Mouse (Mus musculus) retina, adult 2 months (tissue): ENCODE data around the gene Mfrp.
"Not testable (repeated sequence)": the region's sequence is repeated elsewhere in the genome, so short reads cannot be mapped to it uniquely, and the experiment has no call there.

ENCODE experiments used
- DNase-seq: peaks from one replicate; pipeline ENCODE4 v3.0.0-alpha.2; 2012; ENCODE audit warnings: low read depth, low spot score

Mfrp gene

DNA sequence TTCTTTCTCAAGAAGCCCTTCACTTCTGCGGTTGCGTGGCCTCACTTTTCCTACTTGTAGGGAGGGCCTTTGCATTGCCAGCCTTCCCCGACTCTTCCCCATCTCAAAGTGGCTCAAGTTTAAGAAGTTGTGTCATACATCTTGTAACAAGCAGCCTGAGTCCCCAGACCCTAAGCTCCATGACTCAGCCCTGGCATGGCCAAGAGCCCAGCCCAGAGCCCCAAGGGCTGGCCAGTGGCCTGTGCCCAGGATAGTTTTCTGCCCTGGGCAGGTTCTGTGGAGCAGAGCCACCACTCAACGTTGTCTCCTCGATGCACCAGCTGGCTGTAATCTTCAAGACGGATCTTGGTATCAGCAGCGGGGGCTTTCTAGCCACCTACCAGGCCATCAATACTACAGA, 3.4 kb downstream of the Mfrp start:
- no peak for DNase-seq

DNA sequence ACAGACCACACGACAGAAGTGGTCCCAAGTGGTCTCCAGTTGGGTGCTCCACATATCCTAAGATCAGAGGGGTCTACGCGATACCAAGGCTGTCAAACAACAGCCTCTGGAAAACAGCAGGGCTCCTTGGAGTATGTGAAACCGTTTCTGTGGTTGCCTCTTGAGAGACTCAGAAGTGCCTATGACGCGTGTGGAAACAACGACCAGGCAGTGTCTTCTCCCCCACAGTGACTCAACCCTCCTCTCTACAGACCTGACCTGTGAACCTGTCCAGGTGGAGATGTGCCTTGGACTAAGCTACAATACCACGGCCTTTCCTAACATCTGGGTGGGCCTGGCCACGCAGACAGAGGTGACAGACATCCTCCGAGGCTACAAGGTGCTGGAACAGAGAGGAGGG, 4.3 kb downstream of the Mfrp start:
- DNase-seq: no peak

DNA sequence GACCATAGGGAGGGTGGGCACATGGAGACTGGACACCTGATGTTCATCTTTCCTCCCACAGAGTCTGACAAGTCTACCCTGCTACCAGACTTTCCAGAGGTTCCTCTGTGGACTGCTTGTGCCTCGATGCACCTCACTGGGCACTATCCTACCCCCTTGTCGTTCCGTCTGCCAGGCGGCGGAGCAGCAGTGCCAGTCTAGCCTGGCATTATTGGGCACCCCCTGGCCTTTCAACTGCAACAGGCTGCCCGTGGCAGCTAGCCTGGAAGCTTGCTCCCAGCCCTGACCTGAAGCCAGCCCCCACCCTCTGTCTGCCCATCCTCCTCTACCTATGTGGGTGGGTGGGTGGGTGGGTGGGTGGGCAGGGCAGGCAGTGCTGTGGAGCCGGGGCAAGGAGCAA, 4.7 kb downstream of the Mfrp start:
- no peak for DNase-seq

DNA sequence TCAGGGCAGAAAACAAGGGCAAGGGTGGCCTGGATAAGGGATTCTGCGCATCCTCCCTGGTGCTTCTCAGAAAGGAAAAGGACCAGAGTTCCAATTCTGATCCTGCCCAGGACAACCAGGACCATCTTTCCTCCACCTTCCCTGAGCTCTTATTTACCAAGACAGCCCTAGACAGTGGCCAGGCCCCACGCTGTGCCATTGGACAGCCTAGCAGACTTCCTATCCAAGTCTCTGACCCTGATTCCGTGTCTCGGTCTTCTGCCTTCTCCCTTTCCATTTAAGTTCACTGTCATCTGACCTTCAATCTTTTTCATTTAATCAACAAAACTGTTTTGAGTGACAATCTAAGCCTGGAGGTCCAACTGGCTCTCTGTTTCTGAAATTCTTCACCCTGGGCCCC, 5.1 kb downstream of the Mfrp start:
- DNase-seq: no peak

DNA sequence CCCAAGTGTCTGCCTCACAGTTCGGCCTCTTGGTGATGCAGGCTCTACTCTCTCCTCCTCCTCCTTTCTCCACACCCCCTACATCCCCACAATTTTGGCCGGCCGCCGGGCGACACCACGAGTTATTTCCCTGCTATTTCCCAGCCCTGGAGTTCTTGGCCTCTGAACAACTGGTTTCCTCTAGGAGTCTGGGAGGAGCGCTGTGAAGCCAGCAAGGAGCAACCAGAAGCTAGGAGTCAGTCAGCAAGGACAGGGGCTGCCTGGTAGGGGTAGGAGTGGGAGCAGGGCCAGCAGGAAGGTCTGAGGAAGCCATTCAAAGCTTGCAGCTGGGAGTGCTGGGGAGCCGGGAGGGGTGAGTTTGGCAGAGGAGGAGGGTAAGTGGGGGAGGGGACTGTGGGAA, 5.6 kb downstream of the Mfrp start, which contains the start of gene C1qtnf5:
Gene C1qtnf5, plus strand, starts transcription at position 136 of the 400 bp plus-strand sequence.
- DNase-seq: no peak

DNA sequence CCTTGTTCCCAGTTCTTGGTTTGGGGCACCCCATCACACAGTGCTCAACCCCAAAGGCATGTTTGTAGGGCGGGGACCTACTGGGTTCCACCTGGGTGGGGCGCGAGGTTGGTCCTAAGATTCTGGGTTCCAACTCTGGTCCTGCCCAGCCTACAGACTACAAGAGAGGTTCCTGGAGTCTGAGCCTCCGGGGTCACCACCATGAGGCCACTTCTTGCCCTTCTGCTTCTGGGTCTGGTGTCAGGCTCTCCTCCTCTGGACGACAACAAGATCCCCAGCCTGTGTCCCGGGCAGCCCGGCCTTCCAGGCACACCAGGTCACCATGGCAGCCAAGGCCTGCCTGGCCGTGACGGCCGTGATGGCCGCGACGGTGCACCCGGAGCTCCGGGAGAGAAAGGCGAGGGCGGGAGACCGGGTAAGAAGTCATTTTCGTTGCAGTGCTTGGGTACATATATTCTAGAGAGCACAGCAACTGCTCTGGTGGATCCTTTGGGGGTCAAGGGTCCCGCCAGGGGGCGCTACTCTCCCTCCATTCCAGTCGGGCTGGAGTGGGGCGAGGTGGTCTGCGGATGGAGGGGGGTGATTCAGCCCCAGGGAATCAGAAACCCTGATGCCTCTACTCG, 6.1 kb downstream of the Mfrp start:
- no peak for DNase-seq

DNA sequence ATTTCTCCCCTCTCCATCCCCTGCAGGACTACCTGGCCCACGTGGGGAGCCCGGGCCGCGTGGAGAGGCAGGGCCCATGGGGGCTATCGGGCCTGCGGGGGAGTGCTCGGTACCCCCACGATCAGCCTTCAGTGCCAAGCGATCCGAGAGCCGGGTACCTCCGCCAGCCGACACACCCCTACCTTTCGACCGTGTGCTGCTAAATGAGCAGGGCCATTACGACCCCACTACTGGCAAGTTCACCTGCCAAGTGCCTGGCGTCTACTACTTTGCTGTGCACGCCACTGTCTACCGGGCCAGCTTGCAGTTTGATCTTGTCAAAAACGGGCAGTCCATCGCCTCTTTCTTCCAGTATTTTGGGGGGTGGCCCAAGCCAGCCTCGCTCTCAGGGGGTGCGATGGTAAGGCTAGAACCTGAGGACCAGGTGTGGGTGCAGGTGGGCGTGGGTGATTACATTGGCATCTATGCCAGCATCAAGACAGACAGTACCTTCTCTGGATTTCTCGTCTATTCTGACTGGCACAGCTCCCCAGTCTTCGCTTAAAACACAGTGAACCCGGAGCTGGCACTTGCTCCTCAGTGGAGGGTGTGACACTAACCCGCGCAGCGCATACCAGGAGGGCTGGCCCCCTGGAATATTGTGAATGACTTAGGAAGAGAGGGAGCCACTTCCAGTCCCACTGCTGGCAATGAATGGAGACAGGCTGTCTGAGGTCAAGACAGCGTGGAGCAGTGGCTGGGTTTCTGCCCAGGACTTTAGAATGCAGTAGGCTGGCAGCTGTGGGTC, 6.9 kb downstream of the Mfrp start:
- no peak for DNase-seq

DNA sequence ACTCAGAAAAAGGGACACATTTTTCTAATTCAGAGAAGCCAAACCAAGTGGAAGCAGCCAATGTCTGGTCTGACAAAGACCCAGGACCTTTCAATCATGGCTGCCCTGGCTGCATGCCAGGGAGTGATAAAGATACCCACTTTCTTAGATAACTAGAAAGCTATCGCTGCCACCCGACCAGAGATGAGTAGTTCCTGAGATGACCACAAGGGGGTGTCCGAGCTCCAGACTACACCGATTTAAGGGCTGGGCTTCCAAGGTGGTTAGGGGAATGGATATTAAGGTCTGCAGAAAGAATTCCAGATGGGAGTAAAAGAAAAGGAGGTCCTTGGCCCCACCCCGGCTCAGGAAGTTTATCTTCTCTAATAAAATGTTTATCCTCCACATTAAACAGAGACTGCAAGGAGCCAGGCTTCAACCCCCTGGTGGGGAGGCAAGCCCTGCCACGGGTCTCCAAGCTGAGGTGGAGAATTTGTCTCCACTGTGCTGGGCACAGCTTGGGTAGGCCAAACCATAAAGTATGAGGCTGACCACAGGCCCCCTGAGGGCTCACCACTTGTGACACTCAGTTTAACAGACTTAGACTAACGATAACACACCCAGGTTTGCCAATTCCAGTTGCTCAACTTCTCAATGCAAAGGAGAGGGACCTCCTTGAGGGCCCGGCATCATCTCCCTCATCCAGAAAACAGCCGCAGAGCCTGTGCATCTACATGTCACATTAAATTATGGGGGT, 8.0 kb downstream of the Mfrp start:
- no peak for DNase-seq

DNA sequence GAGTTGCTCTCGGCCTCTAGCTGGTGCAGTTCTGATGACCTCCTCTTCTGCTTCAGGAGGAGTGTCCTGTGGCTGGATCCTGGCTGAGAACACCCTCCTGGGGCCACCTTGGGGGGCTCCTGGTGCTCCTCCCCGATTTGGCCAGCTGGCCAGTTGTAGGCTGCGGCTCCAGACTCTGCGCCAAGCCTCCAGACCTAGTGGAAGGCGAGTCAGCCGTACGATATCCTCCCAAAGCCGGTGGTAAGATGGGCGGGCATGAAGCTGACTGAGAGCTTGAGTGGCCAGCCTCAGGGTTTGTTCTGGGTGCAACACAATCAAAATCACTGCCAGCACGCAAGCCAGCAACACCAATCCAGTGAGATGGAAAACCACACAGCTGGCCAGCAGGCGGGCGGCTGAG, 10.4 kb downstream of the Mfrp start:
- DNase-seq: not testable (repeated sequence)

DNA sequence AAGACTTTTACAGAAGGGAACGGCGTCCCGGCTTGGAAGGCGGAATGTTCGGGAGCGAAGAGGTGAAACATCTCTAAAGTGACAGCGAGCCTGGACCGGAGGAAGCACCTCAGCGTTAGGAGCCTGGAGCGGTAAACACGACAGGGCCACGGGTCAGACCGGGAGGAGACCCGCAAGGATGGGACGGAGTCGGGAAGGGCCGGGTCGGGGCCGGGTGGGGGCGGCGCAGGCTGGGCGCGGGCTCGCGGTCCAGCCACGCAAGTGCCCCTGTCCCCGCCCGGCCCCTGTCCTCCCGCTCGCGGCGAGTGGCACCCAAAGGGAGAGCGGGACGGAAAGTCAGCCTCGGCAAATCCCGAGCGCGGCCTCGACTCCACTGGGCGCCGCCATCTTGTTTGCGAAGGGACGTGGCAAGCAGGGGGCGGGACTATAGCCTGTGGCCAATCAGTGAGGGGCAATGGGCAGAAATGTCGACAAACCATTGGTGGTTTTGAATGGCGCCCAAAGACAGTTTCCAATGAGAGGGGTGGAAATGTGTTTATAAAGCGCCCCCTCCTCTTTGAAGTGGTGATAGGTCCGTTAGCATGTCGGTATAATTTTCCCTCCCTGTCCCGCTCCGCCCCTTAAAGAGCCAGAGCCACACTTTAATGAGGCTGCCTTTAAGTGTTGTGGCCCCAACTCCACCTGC, 11.7 kb downstream of the Mfrp start, which contains the start of the genes Gm49380 and Rnf26:
Gene Gm49380, minus strand, starts transcription at position 396 of the 685 bp plus-strand sequence.
Gene Rnf26, minus strand, starts transcription at position 413 of the 685 bp plus-strand sequence.
- DNase-seq: peak; percentile 96

DNA sequence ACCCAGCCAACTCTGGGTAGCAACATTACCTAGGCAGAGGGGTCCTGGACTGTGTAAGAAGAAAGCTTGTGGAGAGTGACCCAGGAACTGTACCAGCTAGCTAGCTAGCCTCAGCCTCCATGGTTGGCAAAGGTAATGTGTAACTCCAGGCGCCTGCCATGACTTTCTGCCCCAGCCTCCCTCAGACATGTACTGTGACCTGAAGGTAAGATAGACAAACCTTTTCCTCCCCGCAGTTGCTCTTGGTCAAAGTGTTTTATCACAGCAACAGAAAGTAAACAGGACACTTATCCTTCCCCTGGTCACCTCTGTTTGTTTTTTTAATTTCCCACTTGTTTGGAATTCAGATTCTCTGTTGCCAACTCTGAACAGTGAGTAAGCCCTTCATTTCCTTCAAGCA, 12.9 kb downstream of the Mfrp start:
- no peak for DNase-seq

DNA sequence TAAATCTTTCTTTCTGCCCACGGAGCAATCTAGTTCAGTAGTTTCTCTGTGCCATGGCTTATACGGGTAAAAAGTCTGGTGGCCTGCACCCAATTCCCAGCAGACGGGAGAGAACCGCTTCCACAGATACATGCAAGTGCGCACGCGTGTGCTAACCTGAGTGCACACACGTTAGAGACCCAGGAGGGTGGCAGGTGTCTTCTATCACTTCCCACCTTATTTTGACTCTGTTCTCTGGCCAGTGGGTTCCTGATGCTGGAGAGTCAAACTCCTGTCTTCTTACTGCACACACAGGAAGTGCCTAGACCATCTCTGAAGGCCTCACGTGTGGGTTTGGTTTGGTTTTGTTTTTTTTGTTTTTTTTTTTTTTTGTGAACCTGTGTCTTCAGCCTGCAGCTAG, 14.1 kb downstream of the Mfrp start:
- DNase-seq: no peak

DNA sequence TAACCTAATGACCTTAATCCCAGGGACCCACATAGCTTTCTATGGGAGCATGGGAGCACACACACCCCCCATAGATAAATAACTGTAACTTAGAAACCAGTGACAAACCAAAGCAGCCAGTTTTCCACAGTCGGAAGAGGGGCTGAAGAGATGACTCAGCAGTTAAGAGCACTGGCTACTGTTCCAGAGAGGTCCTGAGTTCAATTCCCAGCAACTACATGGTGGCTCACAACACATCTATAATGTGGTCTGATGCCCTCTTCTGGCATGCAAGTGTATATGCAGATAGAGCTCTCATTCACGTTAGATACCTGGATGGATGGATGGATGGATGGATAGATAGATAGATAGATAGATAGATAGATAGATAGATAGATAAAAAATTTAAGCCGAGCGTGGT, 14.7 kb downstream of the Mfrp start:
- DNase-seq: no peak

DNA sequence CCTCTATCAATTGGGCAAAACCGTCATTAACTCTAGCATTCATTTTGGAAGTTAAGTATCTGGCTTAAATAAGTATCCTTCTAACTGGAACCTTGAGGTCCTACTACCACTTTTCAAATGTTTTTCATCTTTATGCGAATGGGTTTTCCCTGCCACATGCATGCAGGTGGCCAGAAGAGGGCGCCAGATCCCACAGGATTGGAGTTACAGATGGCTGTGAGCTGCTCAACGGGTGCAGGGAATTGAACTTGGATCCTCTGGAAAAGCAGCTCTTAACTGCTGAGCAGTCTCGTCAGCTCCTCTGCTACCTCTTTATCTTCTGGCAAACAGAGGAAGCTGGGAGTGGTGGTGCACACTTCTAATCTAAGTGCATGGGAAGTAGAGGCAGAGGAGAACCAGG, 17.5 kb downstream of the Mfrp start:
- no peak for DNase-seq

DNA sequence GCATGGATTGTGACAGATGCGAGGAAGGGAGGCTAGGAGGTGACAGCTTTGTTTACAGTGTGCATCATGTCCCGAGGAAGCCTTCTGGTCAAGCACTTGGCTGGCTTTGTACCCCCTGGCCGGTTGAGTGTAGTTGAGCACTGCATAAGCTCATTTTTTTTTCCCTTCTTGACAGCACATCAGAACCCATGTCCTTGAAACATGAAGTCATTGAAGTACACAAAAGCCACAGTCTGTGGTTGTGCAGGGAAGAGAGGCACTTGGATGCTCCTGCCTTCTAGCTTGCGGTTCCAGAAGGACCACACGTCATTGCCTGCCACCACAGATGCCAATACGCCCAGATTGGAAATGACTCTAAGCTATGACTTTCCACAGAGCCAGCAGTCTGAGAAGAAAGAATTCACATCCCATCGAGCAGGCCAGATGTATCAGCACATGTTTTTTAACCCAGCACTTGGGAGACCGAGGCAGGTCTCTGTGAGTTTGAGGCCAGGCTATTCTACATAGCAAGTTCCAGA, 18.5 kb downstream of the Mfrp start:
- no peak for DNase-seq

DNA sequence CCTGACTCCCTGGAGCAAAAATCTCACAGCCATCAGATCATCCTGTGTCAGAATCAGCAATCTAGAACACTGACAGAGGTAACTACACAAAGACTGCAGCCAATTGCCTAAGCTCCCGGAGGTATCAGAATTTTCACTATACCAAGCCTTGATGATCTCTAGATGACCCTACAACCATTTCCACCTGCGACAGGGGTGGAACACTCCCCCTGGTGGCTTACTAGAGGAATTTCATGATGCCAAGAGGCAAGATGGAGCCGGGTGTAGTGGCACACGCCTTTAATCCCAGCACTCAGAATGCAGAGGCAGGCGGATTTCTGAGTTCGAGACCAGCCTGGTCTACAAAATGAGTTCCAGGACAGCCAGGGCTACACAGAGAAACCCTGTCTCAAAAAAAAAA, 22.8 kb downstream of the Mfrp start:
- no peak for DNase-seq

DNA sequence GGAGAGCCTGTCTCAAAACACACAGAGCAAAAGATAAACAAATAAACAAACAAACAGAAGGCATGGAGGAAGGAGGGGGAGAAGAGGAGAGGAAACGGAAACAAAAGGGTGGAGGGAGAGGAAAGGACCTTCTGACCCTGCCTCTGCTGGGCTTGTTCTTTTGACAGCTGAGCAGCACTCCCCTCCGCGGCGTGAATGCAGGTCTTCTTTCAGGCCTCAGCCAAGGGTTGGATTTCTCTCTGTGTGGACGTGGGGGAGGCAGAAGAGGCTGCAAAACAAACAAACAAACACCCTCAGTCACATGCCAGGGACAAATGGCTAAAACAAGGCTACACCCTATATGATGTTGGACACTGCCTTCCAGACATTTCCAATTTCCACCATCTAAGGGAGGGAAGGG, 23.5 kb downstream of the Mfrp start:
- no peak for DNase-seq

DNA sequence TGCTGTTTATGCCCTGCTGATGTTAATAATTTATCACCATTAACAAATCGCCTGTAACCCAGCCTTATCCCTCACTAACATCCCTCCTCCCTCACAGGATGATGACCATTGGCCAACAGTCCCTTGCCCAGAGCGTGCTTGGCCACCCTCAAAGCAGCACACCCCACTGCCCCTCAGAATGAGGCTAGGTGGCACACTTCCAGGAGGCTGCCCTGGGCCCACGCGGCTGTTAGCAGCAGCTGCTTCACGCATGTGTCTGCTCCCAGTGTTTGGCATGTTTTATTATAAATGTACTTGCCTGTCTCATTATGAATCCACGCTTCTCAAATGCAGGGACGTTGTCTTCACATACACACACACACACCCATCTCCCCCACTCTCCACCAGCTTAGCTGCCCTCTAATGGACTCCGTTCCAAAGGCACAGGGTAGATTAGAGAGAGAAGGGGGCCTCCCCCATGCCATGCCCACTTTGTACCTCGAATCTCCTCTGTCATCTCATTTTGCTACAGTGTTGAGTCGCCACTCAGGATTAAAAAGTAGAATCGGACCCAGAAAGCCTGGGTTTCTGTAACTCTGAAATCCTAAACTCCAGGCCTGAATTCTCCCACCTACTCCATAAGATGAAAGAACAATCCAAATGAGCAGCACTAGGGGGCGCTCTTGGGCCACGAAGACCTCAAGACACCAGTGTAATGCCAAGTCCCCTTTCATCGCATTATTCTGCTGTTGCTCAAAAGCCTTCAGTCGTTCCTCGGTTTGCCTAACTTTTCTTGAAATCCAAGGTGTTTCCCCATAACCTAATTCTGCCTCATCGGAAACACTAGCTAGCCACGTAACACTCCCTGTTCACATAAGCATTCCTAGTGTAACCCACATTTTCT, 24.3 kb downstream of the Mfrp start:
- peak; percentile 69 for DNase-seq

DNA sequence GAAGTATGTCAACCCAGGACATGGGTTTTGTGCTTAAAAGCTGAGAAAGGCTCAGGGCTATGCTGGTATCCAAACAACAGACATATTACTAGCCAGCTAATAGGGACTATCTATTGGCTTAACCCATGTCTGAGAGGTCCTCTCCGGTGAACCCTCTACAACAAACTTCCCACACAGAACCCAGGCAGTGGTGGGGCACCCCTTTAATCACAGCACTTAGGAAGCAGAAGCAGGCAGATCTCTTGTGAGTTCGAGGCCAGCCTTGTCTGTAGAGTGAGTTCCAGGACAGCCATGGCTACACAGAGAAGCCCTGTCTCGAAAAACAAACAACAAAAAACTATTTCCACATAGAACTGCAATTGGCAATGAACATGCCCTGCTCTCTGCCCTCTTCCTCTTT, 25.2 kb downstream of the Mfrp start:
- DNase-seq: no peak

DNA sequence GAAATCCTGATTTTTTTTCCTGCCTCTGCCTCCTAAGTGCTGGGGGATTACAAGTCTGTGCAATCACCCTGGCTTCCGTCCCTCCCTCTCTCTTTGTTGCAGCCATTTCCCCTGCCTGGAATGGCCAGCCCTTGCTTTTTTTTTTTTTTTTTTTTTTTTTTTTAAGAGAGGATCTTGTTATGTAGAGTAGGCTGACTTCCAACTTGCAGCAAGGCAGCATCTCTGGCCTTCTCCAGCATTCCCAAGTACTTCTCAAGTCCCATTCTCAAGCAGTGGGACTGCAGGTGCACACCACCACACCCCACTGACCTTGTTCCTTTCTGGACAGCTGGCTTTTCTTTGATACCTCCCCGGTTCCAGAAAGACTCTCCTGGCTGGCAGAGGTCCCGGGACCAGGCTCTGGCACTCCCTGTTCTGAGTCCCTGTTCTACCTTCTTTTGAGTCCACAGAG, 25.8 kb downstream of the Mfrp start:
- DNase-seq: no peak

DNA sequence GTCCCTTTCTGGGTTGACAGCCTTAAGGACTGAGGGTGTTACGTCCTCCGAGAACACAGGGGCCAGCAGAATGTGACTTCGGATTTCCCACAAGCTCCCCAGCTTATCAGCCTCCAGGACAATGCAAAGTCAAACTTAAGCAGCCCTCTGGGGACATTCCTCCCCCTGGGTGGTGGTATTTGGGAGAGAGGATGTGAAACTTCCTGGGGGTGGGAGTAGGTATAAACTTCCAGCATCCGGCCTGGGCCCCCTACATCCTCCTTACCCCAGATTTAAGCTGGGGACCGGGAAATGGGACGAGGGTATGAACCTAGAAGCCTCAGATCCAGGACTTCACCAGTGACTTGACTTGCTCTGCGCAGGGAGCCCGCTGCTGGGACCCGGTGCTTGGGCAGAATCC, 28.1 kb downstream of the Mfrp start:
- DNase-seq: no peak
